Mouse (Mus musculus) frontal cortex, postnatal 25 days (tissue): Measurements from ENCODE around the gene Frmd4a.

Experiments used
- DNase-seq, 2 experiments: peaks; one replicate each; pipeline ENCODE4 v3.0.0; 2022; ENCODE audit warnings: low spot score in 2 of 2

Gene Frmd4a

DNA sequence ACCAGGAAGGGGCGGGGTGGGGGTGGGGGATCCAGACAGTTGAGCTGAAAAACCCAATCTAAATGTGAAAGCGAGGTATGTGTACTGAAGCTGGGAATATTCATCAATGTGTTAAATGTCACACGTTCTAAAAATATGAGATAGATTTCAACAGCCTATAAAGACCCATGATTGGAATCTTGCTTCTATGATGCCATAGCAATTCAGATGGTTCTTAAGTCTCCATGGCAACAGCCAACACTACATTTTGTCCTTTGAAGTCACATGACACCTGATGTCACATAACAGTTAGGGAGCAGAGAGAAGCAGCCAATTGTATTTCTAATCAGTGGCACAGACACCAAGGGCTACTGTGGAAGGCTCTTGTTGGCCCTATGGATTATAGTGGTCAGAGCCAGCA is 120.0 kb downstream of the Frmd4a start:
- DNase-seq: no peak

DNA sequence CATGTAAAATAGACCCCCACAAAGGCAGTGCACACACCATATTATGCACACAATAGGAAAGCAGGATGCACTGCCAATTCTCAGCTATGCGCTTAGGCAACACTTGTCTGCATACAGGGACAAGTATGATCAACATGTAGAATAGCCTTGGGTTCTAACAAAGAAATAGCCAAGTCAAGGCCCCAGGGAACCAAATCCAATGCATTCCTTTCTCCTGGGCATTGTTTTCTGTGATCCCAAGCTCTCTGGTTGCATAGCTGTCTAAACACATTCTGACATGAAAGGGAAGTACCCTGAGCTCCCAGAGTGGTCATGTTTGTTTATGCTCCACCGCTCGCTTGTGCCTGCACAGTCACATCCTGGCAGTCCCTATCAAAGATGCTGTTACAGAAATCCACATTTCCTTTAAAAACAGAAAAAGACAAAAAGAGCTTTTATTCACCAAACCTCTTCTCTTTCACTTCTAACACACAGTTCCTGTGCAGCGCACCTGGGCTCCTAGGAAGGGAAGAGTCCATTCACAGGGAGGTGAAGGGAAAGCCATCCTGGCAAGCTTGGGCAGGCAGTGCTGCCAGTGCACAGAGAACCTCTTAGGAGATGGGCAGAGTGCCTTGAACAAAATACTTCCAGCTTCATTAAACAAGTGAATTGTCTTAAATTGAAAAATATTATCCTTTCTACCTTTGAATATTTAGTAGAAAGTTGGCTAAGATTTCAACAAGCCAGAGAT is 124.9 kb downstream of the Frmd4a start:
- DNase-seq: no peak

DNA sequence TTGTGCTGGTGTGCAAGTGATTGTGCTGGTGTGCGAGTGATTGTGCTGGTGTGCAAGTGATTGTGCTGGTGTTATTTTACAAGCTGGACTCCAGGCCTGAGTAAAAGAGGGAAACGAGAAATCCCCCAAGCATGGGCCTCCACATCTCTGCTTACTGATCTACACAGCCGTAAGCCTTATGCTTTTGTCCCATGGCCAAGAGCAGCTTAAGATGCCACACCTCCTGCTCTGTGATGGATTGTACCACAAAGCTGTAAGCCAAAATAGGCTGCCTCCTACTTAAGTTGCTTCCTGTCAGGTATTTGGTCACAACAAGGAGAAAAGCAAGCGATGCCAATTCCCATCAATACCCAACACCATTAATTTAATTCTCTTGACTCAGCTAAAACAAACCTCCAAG is 126.9 kb downstream of the Frmd4a start:
- no peak for DNase-seq

DNA sequence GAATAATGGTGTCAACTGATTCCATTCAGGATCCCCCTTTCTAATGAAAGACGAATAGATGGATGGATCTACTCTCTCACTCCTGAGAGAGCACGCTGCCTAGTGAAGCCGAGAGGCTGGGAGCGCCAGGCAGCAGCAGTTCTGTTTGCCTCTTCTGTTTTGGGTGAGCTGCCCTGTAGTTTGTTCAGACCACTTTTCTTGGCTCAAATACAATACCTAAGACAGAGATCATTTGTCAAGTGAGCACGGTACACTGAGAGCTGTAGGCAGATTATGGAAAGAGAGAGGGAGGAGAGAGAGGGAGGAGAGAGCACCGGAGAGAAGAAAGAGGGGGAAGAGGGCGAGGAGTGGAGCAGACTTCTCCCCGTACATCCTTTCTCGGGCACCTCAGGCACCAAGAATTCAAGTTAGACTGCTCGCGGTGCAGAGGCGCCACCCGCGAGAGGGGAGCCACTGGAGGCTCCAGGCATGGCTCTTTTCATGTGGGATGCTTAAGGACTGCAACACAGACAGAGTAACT is 135.1 kb downstream of the Frmd4a start:
- DNase-seq: no peak

DNA sequence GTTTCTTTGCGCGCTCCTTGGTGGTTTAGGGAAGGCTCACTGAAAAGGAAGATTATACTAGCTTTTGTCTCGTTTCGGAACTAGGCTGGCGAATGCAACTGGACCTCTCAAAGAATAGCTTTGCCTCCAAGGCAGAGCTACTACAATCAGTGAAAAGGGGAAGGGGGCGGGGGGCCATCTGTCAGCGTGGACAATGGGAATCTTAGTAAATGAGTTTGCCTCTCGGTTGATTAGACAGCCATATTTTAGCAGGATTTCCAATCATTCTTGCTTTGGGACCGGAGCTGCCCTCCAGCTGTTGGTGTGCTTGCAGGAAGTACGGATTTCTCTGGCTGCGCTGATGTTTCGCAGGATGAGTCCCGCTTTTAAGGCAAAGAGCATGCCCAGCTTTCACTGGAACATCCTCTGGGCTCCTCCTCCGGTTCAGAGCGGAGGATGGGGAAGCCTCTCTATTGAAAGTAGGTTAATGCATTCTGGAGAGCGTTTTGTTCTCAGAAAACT is 135.7 kb downstream of the Frmd4a start:
- DNase-seq: peak in 1 of 2 experiments; percentile 30

DNA sequence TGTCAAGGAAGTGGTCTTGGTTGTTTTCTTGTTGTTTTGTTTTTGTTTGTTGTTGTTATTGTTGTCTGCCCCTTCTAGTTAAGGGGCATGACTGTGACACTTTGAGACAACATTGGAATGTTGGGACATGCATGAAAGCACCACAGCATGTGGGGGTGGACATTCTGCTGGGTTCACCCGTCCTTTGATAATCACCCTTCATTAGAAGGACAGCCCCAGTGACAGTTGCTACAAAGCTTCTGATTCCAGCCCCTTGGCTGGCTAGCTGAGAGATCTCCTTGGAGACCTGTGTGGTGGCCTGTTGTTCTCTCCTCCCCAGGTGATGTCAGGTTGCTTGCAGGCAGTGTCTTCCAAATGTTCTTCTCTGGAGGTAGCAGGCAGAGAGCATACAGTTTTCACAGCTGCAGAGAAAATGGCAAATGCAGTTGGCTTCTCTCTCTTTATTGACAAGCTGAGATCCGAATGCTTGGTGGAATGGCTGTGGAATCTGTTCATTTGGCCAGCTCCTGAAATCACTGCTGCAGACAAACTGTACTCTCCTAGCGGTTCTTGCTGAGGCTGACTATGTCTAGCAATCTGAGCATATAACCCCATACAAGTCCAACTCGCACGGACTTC is 136.6 kb downstream of the Frmd4a start:
- no peak for DNase-seq

DNA sequence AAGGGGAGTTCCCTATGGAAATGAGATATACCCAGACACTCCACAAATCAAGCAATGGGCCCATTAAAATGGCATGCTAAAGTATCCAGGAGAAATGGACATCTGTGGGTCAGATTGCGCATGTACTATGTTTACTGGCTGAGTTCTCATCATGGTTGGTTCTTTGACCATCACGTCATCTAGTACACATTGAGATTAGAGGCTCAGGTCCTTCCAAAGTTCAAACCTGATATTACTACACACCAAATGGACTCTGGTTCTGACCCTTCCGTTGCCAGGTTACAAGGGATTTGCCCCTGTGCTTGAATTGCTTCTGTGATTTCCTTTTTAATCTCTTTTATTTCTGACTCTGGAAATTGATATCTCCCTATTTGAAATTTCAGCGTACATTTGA is 137.1 kb downstream of the Frmd4a start:
- DNase-seq: no peak

DNA sequence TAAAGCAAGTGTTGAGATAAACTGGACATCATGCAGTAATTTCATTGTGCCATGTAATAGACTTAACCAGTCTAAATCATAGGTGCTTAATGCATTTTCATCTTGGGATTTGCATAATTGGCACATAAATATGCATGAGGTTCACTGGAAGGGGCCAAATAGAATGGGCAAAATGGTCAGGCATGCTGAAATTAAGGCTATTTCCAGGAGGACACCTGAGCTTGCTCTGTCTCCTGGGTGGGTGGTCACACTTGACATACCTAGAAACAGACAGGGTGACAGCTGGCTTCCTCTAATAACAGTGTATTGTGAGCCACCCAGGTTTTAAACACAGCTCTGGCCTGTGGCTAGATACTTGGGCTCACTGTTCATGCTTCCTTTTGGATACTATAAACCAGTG is 137.9 kb downstream of the Frmd4a start:
- no peak for DNase-seq

DNA sequence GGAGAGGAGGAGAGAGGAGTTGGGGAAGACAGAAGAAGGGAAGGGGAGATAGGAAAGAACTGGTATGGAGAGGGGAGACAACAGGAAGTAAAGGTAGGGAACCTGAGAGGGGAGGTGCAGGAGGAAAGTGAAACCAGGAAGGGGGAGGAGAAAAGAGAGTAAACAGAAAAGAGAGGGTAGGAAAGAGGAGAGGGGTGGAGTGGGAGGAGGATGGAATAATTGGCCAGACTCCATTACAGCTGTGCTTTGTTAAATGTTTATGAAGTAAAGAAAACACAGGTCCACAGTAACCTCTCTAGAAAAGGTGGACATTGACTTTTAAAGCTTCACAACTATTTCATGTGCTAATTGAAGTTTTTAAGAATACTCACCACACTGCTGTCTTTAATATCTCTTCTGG is 139.0 kb downstream of the Frmd4a start:
- no peak for DNase-seq

DNA sequence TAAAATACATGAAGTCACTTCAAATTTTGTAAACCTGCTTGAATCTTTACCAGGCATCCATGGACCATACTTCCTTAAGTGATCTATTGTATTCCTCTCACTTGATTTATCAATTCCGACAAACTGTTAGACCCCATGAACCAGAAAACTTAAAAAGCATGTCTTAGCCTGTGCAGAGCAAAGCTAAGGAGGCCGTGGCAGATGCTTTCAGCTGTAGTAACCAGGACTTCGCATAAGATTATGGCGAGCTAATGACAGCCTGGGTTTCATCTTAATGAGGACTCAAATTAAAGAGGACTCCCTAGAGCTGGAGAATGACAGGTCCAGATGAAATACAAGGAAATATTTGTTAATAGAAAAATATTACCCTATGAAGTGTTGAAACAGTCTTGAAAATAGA is 139.9 kb downstream of the Frmd4a start:
- no peak for DNase-seq

DNA sequence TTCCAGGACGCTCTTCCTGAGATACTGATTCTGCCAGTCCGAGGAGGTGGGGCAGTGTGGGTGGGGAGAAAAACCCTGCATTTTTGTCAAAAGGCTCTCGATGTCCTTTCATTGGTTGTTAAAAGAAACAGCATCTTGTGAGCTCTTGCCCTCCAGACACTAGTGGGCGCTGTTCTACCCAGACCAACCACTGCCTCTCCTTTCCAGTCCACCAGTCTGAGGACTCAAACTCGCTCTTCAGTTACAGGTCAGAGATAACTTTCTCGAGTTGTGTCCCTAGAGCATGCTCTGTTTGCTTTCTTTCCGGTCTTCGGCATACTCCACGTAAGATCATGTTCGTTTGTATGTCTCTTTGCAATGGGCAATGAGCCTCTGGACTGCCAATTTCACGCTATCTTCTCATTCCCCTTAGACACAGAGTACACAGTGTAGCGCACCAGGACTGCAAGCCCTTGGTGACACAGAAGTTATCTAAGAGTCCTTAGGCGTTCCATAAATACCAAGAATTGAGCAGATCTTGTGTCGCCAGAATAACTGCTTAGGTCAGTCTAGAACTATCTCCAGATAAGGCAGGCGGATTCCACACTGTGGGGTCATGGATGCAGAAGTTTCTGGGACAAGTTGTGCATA is 142.2 kb downstream of the Frmd4a start:
- DNase-seq: no peak

DNA sequence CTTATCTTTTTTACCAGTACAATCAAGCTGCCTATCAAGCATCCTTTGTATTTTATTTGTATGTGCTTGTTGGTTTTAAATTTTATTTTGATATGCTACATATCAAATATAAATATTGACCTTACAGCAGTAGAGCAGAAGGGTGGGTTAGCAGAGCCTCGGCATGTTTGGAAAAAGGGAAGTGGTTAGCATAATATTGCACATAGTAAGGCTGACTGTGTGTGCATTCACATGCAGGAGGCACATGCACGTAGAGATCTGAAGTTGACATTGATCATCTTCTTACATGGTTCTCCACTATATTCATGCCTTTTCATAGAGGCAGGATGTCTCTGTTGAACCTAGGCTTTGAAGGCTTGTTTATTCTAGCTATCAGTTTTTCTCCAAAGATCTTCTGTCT is 148.7 kb downstream of the Frmd4a start:
- DNase-seq: no peak

DNA sequence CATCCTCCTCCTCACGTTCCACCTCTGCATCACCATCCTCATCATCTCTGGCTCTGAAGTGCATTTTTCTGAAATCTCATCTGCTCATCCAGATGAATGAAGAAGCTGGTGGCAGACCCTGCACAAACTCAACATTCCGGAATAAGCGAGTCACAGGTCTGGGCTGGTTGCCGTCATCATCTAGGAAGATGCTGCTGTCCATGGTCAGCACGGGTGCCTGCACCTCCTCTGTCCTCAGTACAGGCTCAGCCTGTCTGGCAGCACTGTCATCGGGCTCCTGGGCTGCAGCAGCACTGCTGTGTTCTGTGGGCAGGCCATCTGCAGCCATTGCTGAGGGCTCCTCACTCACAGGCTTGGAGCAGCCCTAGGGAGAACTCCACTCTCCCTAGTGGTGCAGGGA is 149.6 kb downstream of the Frmd4a start:
- no peak for DNase-seq

DNA sequence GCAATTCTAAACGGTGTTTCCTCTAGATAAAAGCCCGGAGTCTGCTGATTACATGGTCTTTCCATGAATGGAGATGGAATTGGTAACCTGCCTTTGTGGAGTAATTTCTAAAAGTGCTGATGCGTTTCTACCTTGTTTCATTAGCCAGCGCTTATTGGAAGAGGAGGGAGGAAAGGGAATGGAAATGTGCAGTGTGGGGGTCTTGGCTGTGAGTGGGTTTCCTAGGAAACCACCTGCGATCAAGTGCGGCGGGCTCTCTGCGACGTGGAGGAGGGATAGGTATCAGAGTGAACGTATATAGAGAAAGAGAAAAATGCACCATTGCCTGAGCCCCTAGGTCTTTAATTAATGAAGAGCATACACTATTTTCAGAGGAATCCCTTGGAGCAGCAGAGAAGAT is 152.2 kb downstream of the Frmd4a start:
- DNase-seq: no peak

DNA sequence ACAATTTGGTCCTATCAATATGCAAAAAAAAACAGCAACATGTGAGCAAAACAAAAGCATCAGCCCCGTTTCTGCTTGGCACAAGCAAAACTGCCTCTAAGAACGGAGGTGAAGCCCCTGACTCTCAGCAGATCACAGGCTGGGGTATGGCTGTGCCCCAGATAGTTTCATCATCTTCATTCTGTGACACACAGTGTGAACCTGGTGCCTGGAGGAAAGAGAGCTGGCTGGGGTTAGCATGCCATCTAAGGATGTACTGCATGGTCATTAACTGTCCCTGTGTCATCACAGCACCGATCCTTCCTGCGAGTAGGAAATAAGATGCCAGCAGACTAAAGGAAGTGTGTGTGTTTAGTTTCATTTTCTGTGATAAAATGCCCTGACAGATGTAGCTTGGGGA is 152.7 kb downstream of the Frmd4a start:
- no peak for DNase-seq

DNA sequence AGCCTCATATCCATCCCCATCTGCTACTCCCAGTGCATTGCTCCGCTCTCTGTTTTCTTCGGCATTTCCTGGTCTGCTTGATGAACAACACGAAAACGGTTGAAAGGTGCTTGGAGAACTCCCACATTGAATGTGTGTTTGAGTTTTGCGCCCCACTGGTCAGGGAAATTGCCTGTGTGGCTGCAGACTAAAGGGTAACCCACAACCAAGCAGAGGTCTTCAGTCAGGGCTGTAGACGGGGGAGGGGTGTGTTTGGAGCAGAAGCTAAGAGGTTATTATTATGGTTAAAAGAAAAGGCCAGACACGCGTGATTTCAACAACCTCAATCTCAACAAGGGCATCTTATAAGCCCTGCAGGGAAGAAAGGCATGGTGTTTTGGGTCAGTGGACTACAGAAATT is 167.5 kb downstream of the Frmd4a start:
- DNase-seq: no peak

DNA sequence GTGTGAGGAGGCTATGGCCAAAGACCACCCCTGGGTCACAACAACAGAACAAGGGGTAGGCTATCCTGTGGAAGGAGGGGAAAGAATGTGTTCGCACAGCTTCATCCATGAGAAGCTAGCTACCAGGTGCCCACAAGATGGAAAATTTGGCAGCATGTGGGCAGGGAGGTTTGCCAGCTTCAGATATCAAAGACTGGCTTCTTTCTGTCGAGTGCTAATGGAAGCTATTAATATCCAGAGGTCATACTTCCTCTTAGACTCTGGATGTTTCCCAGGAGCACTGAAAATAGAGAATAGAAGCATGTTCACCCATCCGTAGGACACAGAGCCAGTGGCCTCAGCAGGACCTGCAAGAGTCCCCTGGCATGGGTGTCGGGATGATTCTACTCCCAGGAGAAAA is 170.0 kb downstream of the Frmd4a start:
- DNase-seq: no peak

DNA sequence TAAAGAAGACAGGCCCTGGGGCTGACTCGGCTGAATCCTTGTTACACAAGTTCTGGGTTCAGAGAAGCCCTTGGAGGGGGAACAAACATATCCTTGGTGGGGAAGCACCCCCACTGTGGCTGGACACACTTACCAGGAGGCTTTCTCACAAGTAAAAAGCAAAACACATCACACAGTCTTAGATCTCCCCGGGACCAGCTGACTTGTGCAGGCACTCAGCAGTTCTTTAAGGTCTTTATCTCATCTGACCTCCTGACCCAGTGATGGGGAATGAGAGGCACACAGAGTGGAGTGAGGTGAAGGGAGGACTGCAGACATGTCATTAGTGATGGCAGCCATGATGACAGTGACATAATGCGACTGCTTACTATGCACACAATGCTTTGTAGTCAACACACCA is 170.8 kb downstream of the Frmd4a start:
- no peak for DNase-seq

DNA sequence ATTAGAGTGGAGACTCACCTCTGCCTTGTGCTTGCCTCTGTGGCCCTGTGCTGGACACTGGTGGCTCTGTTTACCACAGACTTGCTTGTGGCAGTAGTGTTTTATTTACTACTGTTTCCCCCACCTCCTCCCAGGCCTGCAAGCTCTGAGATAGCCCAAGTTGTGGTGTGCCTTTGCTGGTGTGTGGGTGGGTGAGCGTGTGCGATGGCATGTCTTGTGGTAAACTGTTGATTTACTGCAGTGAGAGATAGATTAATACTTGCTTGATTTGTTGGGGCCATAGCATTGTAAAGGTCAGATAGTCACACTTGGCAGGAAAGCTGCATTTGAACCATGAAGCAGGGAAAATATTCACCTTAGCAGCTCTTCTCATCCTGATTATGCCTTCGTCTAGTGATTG is 172.8 kb downstream of the Frmd4a start:
- DNase-seq: no peak

DNA sequence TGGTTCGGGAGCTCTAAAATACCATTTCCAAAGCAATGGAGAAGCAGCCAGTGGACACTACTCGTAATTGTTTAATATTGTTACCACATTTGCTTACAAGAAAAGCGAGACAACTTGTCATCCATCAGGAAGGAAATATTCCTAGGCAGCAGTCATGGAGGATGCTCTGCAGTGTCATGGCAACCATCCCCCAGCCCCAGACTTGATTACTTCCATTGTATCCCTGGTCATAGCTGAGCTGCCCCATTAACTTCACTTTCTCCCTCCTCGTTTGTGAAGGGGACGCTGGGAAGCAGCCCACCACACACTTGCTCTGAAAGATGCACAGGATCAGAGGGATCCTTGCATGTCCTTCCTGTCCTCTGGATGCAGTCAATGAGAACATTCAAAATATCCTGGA is 173.5 kb downstream of the Frmd4a start:
- no peak for DNase-seq

DNA sequence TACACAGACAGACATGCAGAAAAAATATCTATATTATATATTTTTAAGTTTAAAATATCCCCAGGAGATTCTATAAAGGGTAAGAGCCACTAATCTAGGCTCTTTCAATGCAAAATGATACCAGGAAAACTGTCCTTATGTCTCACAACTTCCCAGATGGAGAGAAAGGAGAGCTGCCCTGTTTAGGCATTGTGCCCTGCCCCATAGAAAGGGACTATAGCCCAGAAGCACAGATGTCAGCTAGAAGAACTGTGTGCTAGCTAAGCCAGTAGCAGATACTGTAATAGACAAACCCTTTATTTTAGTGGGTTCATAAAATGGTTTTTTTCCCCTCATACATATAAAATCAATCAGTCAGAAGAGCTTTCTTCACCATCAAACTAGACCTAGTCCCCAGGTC is 175.7 kb downstream of the Frmd4a start:
- DNase-seq: no peak

DNA sequence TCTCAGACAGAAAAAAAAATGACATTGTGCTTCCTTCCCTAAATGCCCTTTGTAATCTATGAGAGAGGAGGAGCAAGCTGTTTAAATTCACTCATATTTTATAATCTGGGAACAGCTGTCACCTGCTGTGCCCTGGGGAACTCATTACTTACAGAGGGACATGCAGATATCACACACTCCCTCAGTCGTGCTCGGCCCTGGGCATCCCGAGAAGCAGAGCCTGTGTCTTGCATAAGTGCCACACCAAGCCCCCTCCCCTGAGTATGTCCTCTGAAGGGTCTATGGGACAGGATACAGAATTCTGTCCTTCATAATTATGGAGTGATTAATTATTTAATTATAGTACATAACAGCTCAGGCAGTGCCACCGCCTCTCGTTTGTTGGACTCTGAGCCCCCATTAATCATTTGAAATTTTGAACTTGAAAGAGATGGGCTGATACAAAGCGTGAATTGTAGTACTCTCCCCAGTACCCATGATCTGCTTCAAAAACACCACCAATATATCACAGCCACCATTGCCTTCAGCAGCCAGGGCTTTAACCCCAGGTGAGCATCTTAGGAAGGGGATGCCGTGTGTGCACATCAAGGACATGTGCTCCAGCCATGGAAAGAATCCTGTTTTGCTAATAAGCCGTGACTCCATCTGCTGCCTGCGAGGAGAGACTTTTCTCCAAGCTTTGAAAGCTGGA is 177.0 kb downstream of the Frmd4a start:
- DNase-seq: no peak
